Mouse (Mus musculus) megakaryocyte, embryonic 14.5 days (primary cell): ENCODE results near the gene Scfd2. TPM values are rescaled to one million over a fixed set of nuclear protein-coding genes. Genes with fewer than 3 reads are reported as not detected.

Experiments
- H3K27me3 ChIP-seq: replicated peaks from 2 replicates; pipeline ENCODE3; 2012; ENCODE audit warnings: inconsistent platforms
- H3K36me3 ChIP-seq: replicated peaks from 2 replicates; pipeline ENCODE3; 2012; ENCODE audit warnings: low read length, inconsistent platforms, mixed read lengths
- H3K4me1 ChIP-seq: 2 replicates; pipeline ENCODE4 v1.6.1; 2012; ENCODE audit warnings: inconsistent platforms
- H3K4me3 ChIP-seq: replicated peaks from 2 replicates; pipeline ENCODE3; 2012; ENCODE audit warnings: moderate library complexity, mild to moderate bottlenecking, inconsistent platforms
- H3K9me3 ChIP-seq: 2 replicates; pipeline ENCODE4 v1.6.1; 2012; ENCODE audit warnings: inconsistent platforms
- FLI1 ChIP-seq: IDR thresholded peaks from 2 replicates; pipeline ENCODE4 v1.6.1; 2012; ENCODE audit warnings: low read length, inconsistent platforms, mixed read lengths
- GATA1 ChIP-seq: IDR thresholded peaks from 3 replicates; pipeline ENCODE4 v1.6.1; 2012; ENCODE audit warnings: mixed read lengths, low read length, inconsistent platforms, borderline replicate concordance
- polyA plus RNA-seq: library from polyadenylated mRNA; stranded (reverse); fragments of >175 nt; gene quantifications from 2 replicates; pipeline ENCODE4 v1.2.3, GENCODE M21; 2012; ENCODE audit warnings: low replicate concordance; ENCODE audit not compliant: insufficient read depth

Scfd2 gene
- polyA plus RNA-seq, 1 experiment = 2.5 TPM

- TF ChIP-seq GATA1 = no peak
- TF ChIP-seq FLI1 = no peak
- Histone ChIP-seq H3K27me3 (peaks cover 3% of the 10 kb centered on the region), H3K4me1 (peaks cover 84% of the 10 kb centered on the region), H3K4me3 (peak overlapping the region; percentile 70), H3K9me3 (no peaks in the 10 kb centered on the region), H3K36me3 (peaks cover 3% of the 10 kb centered on the region)
Observed at GRCm38 (mm10) chr5:74253724-74254328, 277.7 kb downstream of the Scfd2 start.

GRCm38 (mm10) chr5:74252672-74253286 is 278.8 kb downstream of the Scfd2 start:
- H3K4me1 ChIP-seq = peaks cover 81% of the 10 kb centered on the region
- peaks cover 3% of the 10 kb centered on the region for H3K36me3 ChIP-seq
- peaks cover 3% of the 10 kb centered on the region for H3K27me3 ChIP-seq
- no peaks in the 10 kb centered on the region for H3K9me3 ChIP-seq
- H3K4me3 ChIP-seq = no peak overlapping the region
- TF ChIP-seq GATA1 (no peak), FLI1 (no peak)

- H3K9me3 ChIP-seq = no peaks in the 10 kb centered on the region
- H3K27me3 ChIP-seq = peaks cover 6% of the 10 kb centered on the region
- TF ChIP-seq FLI1 (no peak), GATA1 (no peak)
- no peak overlapping the region for H3K4me3 ChIP-seq
- H3K36me3 ChIP-seq = peaks cover 1% of the 10 kb centered on the region
- H3K4me1 ChIP-seq = peaks cover 72% of the 10 kb centered on the region
Observed at GRCm38 (mm10) chr5:74250947-74251346, 280.6 kb downstream of the Scfd2 start.

- no peak for TF ChIP-seq FLI1
- TF ChIP-seq GATA1 = no peak
- H3K4me3 ChIP-seq = no peak overlapping the region
- H3K36me3 ChIP-seq = no peaks in the 10 kb centered on the region
- no peaks in the 10 kb centered on the region for H3K9me3 ChIP-seq
- H3K4me1 ChIP-seq = peaks cover 70% of the 10 kb centered on the region
- H3K27me3 ChIP-seq = peaks cover 6% of the 10 kb centered on the region
Observed at GRCm38 (mm10) chr5:74250308-74250707, 281.3 kb downstream of the Scfd2 start.

- H3K27me3 ChIP-seq = peaks cover 6% of the 10 kb centered on the region
- no peaks in the 10 kb centered on the region for H3K9me3 ChIP-seq
- no peaks in the 10 kb centered on the region for H3K36me3 ChIP-seq
- peaks cover 65% of the 10 kb centered on the region for H3K4me1 ChIP-seq
- TF ChIP-seq FLI1 (no peak), GATA1 (no peak)
- no peak overlapping the region for H3K4me3 ChIP-seq
Observed at GRCm38 (mm10) chr5:74249794-74250193, 281.8 kb downstream of the Scfd2 start.

GRCm38 (mm10) chr5:74246971-74247370 is 284.6 kb downstream of the Scfd2 start:
- H3K36me3 ChIP-seq = no peaks in the 10 kb centered on the region
- TF ChIP-seq GATA1 = no peak
- no peak for TF ChIP-seq FLI1
- H3K9me3 ChIP-seq = no peaks in the 10 kb centered on the region
- H3K27me3 ChIP-seq = peaks cover 6% of the 10 kb centered on the region
- peaks cover 40% of the 10 kb centered on the region for H3K4me1 ChIP-seq
- H3K4me3 ChIP-seq = no peak overlapping the region

GRCm38 (mm10) chr5:74246453-74246852 is 285.1 kb downstream of the Scfd2 start:
- H3K27me3 ChIP-seq = peaks cover 6% of the 10 kb centered on the region
- H3K9me3 ChIP-seq = no peaks in the 10 kb centered on the region
- no peak overlapping the region for H3K4me3 ChIP-seq
- TF ChIP-seq FLI1 (no peak), GATA1 (no peak)
- H3K36me3 ChIP-seq = no peaks in the 10 kb centered on the region
- peaks cover 36% of the 10 kb centered on the region for H3K4me1 ChIP-seq

- H3K36me3 ChIP-seq = no peaks in the 10 kb centered on the region
- no peak for TF ChIP-seq GATA1
- TF ChIP-seq FLI1 = no peak
- H3K9me3 ChIP-seq = no peaks in the 10 kb centered on the region
- H3K4me1 ChIP-seq = peaks cover 28% of the 10 kb centered on the region
- H3K27me3 ChIP-seq = peaks cover 6% of the 10 kb centered on the region
- no peak overlapping the region for H3K4me3 ChIP-seq
Observed at GRCm38 (mm10) chr5:74245641-74246145, 285.9 kb downstream of the Scfd2 start.

- Histone ChIP-seq H3K27me3 (peaks cover 3% of the 10 kb centered on the region), H3K4me3 (no peak overlapping the region), H3K36me3 (no peaks in the 10 kb centered on the region), H3K9me3 (no peaks in the 10 kb centered on the region), H3K4me1 (peaks cover 17% of the 10 kb centered on the region)
- TF ChIP-seq FLI1 = no peak
- no peak for TF ChIP-seq GATA1
Observed at GRCm38 (mm10) chr5:74244406-74245019, 287.0 kb downstream of the Scfd2 start.

GRCm38 (mm10) chr5:74242654-74243053 is 288.9 kb downstream of the Scfd2 start:
- Histone ChIP-seq H3K4me1 (peaks cover 17% of the 10 kb centered on the region), H3K9me3 (no peaks in the 10 kb centered on the region), H3K4me3 (no peak overlapping the region), H3K36me3 (no peaks in the 10 kb centered on the region), H3K27me3 (peaks cover 3% of the 10 kb centered on the region)
- TF ChIP-seq GATA1 = no peak
